Mouse (Mus musculus) urinary bladder, adult 2 months (tissue): ENCODE data around the gene Agap1. TPM values are rescaled to one million over a fixed set of nuclear protein-coding genes. Genes with fewer than 3 reads are reported as not detected.

Experiments
- DNase-seq: peaks from one replicate; pipeline ENCODE4 v3.0.0; 2022; ENCODE audit warnings: low spot score
- polyA plus RNA-seq: library from polyadenylated mRNA; depleted of rRNA; stranded (reverse); fragments of >200 nt; gene quantifications from 2 replicates; pipeline ENCODE4 v1.2.3, GENCODE M21; 2012

Agap1 gene
- polyA plus RNA-seq, 1 experiment: 11.3 TPM

DNA sequence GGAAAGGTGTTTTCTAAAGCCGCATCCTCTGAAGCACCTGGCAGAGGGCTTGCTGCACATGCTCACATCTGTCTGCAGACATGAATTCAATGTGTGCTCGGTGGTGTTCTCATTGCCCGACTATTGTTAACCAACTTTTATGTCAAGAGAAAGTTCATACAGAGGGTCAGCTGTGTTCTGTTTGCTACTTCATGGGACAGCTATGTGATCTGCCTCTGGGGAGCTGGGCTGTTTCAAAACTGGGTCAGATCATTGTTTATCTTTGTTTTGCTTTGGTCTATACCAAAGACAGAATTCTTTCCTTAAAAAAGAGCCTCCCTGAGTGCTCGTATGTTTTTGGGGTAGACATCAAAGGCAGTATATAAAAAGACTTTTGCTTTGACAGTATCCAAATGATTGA, 89.5 kb downstream of the Agap1 start:
- DNase-seq: no peak

DNA sequence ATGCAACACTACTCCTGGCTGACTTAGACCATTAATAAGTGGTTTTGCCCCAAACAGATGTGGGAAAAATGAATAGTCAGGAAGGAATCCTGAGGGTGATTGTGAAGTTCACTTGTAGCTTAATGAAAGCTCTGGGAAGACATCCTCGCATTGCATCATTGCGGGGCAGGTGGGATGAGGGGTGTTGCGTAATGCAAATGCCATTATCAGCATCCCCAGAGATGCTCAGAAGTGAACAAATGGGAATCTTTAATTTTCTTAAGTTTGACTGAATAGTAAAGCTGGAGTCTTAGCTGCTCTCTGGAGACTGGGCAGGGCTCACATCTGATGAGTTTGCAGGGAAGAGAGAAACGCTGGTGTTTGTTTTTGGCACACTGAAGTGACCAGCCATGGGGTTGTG, 90.5 kb downstream of the Agap1 start:
- DNase-seq: no peak

GRCm38 (mm10) chr1:89547525-89548504, 93.2 kb downstream of the Agap1 start:
- DNase-seq: no peak

DNA sequence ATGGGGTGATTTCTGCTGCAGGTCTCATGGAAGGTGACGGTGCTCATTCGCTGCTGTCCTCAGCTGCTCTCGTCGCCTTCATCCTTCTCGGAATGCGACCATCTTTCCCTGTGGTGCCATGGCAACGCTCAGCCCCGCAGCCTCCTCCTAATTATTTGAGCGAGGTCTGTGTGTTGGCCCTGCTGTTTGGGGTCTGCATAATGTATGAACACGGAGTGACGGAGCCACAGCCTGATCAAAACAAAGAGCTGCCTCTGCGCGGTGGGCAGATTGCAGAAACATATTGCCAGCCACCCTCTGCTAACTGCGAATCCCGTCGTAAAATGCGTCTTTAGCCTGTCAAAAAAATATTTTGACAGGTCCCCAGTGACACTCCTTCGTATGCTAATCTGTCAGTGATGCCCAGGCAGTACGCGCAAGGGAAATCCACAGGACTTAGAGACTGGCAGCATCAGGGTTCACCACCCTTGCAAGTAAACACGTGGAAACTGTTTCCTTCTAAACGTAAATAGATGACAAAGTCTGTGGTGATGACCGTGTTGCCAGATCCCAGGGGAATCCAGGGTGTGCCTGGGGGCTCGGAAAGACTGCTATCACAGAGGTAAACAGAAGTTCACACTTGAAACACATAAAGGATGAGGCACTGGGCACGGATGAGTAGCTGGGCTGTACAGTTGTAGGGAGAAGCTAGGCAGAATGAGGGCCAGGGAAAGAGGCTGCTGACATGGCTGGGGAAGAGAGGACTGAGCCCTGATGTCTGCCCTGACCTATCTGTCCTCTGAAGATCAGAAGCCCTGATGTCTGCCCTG, 95.7 kb downstream of the Agap1 start:
- DNase-seq: no peak

GRCm38 (mm10) chr1:89552470-89552869, 97.9 kb downstream of the Agap1 start:
- no peak for DNase-seq

DNA sequence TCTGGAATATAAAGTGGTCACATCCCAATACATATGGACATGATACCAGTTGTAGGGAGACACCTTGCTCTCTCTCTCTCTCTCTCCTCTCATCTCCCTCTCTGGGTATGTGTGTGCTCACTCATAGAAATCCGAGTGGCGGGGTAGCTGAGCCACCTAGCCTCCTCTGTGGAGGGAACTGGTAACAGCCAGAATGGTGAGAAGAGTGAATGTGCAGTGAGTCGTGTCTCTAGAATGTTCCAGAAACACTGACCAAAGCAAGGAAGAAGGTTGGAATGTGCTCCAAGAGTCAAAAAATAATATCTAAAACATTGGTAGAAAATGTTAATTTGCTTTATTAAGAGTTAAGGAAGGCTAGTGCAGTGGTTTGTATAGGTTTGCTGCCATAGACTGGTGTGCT, 99.2 kb downstream of the Agap1 start:
- DNase-seq: no peak

- no peak for DNase-seq
Measured at GRCm38 (mm10) chr1:89554969-89555856, 100.6 kb downstream of the Agap1 start.

DNA sequence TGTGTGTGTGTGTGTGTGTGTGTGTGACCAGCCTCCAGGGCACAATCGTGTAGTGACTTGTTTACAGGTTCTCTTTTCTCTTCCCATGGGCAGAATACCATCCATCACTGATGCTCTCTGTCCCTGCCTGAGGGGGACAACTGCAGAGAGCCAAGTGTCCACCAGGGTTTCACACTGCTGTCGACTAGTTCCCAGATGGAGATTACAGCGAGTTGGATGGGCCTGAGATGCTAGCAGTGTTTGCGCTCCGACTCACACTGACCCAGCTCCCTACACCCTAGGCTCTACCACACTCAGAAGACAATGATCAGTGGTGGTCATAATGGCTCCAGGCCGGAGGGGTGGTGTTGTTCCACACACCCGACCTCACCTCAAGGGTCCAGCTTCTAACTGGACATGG, 101.4 kb downstream of the Agap1 start:
- DNase-seq: no peak

DNA sequence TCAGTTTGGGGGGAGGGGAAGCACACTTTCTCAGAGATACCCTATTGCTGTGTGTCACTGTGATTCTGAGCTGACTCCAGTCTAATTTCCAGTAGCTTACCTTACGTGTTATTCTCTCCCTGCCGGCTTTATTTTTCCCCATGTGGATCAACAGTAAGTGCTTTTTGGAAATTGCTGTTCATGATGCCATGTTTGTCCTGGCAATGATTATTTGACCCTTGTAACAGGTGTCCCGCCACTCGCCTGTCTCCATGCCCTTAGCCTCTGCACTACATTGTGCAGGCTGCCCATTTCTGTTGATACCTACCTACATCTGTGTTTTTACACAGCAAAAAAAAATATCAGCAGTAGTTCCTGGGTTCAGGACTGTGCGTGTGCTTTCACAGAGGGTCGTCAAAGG, 102.8 kb downstream of the Agap1 start:
- no peak for DNase-seq

DNA sequence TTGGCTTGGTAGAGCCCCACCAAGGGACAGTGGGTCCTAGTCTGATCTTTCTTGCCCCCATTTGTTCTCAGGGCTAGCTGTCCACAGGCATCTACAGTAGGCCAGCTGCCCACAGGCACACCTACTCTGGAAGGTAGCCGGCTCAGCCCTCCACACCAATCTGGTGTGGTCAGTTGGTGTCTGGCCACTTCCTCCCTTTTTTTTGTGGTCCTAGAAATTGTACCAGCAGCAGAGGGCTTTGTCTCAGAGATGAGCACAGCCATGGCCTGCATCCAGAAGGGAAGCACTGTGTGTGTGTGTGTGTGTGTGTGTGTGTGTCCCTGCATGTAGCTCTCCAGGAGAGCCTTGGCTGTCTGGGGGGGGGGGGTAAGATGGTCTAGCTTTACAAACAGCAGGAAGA, 103.5 kb downstream of the Agap1 start:
- DNase-seq: no peak

DNA sequence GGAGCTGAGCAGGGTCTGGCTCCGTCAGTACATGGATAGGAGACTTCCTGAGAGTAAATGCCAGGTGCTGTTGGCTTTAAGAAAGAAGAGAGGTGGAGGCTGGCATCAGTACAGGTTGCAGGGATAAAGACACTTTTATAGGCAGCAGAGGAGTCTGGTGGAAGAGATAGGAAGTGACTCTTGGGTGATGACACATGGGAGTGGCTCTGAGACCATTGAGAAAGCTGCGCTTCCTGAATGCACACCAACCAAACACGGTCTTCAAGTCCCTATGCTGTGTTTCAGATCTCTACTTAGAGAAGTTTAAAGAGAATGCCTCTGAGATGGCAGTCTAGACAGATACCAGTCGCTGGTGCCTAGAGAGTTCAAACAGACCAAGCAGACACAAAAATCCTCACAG, 108.8 kb downstream of the Agap1 start:
- DNase-seq: no peak

GRCm38 (mm10) chr1:89566578-89567488, 112.2 kb downstream of the Agap1 start:
- no peak for DNase-seq

DNA sequence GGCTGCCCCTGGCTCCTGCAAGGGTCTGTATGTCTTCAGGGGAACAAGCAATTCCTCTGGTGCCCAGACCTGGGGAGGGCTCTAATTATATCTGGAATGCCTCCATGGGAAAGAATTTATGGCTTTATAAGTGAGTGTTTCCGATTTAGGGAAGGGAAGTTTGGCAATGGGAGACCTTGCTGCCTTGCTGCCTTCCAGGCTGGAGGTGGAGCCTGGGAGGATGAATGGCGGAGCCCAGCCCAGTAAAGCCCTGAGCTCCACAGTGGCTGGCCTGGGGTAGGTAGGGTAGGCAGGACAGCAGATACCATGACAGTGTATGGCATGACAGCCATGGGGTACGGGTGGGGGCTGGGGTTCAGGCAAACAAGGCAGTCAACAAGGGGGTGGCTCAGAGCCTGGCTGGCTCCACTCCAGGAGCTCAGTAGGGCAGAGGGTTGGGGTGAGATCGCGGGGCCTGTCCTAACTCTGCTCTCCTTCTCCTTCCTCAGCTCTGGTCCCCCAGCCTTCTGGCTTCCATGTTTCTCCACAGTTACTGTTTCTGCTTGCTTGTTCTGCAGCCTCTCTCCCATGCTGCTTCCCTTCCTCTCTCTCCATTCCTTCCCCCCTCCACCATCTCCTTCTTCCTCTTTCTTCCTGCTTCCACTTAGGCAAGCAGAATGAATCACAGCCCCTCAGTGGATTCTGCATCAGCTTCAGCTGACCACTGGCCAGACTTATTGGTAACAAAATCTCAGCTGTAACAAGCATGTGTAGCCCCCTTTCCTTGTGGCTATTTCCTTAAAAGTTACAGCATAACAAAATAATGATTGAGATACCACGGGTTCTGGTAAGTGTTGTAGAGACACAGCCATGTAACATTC, 114.2 kb downstream of the Agap1 start:
- no peak for DNase-seq

DNA sequence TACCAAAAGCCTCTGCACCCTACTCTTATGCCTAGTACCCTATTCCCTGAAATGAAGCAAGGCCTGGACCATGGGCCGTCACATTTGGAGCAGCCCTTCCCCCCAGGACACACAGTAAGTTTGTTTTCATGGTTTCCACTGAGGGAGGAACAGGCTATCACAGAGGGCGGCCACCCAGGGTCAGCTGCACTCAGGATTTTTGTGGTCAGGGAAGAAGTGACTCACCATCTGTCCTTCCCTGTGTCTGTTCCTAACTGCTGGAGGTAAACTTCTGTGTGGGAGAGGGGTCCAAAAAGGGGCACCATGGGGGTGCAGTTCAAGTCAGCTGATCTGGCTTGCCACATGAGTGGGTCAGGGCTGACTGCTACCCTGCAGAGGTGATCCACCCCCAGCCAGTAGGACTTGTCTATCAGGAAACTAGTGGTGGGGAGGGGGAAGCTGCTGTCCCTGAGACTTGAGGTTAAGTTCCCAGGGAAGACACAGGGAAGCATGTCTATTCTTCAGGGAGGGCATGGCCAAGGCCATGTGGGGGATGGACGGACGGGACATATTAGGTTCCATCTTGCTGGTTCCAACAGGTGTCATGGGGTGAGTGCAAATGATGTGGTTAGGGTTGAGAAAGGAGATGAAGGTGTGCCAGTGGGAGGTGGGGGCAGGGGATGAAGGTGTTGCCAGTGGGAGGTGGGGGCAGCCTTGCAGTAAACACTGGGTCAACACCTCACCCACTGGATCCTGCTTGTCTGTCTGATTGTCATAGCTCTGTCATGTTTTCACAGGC, 116.1 kb downstream of the Agap1 start:
- no peak for DNase-seq

DNA sequence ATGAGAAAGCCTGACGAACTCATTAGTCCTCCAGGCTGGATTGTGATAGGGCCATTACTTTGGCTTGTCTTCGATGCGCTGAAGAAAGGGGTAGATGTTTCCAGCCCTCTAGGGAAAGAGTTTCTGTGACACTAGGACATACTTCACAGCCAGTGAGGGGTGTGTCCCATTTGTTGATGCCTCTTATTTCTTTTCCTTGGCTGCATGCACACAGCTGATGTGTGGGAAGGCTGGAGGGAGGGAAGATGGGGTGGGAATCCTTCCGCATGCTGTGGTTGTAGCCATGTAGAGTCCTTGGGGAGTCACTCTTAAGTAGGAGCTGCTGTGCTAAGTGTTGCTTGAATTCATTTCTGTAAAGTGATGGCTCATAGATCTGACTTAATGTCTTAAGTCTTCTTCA, 118.9 kb downstream of the Agap1 start:
- DNase-seq: no peak

DNA sequence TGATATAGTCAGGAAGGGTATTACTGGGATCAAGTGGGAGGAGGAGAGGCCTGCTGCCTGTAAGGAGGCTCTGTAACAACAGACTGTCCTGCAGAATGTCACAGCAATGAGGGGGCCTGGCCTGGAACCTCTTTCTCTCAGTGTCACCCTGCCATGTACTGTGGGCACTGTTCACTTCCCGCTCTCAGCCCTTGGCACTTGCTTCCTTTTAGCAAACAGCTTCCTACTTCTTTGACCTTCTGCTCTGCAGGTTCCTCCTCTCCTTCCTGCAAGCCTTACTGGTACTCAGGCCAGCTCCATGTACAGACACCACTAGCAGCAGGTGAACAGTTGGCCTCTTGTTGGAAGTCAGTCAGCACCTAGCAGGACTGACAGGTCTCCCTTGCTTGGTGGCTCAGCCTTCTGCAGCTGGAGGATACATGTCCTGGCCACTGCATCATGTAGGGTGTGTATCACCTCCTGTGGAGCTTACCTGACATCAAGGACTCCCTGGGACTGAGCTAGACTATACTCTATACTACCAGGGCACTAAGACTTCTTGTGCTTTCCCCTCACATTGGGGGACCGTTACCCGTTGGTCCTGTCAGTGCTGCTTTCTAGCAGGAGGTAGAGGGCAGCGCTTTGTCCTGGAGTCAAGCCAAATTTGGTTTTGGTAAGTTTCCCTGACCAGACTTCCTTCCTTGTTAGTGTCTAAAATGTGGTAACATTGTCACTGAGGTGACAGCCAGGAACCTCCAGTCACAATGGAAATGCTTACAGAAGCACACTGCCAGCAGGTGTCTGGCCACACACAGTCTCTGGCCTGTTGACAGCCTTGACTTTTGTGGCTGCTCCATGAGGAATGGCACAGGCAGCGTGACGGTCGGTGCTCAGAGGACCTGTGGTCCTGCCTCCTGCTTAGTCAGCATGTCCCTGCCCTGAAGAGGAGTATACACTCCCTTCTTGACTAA, 120.6 kb downstream of the Agap1 start:
- DNase-seq: no peak

- DNase-seq: no peak
Measured at GRCm38 (mm10) chr1:89576174-89576890, 121.7 kb downstream of the Agap1 start.
